Mouse (Mus musculus): ENCODE data around the gene Tmem141.

DNA sequence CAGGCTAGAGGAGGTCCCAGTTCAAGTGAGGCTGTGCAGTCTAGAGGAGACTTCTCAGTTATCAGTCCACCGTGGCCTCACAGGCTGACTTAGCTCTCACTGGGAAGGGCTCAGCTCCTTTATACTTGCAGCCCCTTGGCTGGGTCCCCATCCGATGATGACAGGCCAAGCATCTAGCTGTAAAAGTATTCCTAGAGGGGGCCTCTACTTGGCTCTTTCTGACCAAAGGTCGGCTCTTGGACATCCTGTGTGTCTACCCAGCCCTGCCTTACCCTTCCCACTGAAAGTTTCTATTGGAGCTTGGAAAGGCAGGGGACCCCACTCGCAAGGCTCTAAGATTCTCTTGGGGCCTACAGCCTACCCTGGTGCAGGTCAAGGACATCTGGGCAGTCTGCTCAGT lies 50.6 kb downstream of the Tmem141 start:
- TF ChIP-seq USF1 (IDR thresholded peaks at IDR 0.05; ENCODE audit: low read depth), result no peak
- no peak for TF ChIP-seq E2F4 (IDR thresholded peaks at IDR 0.05; ENCODE audit: insufficient read depth)
- TF ChIP-seq MAX (IDR thresholded peaks at IDR 0.05; ENCODE audit: low read depth), result no peak
- TF ChIP-seq MYOD1 (IDR thresholded peaks at IDR 0.05; ENCODE audit: control insufficient read depth in 1 of 3, insufficient read length in 2 of 3, low read depth in 2 of 3), result no peak
- no peak for TF ChIP-seq POLR2A (IDR thresholded peaks at IDR 0.05; ENCODE audit: insufficient read length, low read depth)
- no peak for TF ChIP-seq POLR2AphosphoS2 (IDR thresholded peaks at IDR 0.05; ENCODE audit: insufficient read length, low read depth)
- no peak for TF ChIP-seq CEBPB (IDR thresholded peaks at IDR 0.05; ENCODE audit: insufficient read depth, poor library complexity, severe bottlenecking)
- no peak for TF ChIP-seq TCF12 (IDR thresholded peaks at IDR 0.05; ENCODE audit: insufficient read depth, poor library complexity, severe bottlenecking)
- no peak for TF ChIP-seq REST (IDR thresholded peaks at IDR 0.05; ENCODE audit: insufficient read depth, insufficient read length)

Data from myocyte (in vitro differentiated cells).